8 mouse cellular contexts compared by ENCODE assay signal in the genomic region with DNA sequence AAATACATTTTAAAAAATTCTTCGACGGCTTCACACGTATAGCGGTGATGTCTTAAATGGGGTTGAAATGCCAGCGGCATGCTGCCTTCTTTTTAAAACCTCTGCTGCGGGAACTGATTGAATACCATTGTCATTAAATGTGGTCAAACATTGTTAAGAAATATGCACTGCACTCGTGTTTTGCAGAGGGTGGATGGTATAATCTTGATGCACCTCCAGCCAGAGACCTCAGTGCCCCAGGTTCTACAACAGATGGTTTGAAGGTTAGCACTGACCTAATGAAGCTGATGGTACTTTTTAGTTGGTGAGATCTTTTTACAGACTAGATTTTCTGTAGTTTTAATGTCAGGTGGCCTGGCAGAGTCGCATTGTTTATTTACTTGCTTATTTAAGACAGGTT. TPM values are rescaled to one million over a fixed set of nuclear protein-coding genes. Genes with fewer than 3 reads are reported as not detected.
DNase-seq lines count a peak whose midpoint lies in the region; ATAC-seq and TF ChIP-seq lines count a peak whose summit lies in the region.

No protein-coding gene starts in this region.

- H3K9ac ChIP-seq in lung, embryonic 14.5 days: peak overlapping the region; percentile 98
- peak overlapping the region; percentile 99 for H3K9ac ChIP-seq in neural tube, embryonic 14.5 days (replicated peaks; ENCODE audit: low read depth, low read length)

- peaks cover 18% of the 10 kb centered on the region for H3K4me1 ChIP-seq in lung, embryonic 14.5 days (ENCODE audit: insufficient read depth)
- peaks cover 12% of the 10 kb centered on the region for H3K4me1 ChIP-seq in embryonic fibroblast, embryonic 13.5 days (ENCODE audit: control insufficient read depth, insufficient read depth, low read length)
- peaks cover 41% of the 10 kb centered on the region for H3K4me1 ChIP-seq in limb, embryonic 10.5 days
- H3K4me1 ChIP-seq in neural tube, embryonic 14.5 days (ENCODE audit: control insufficient read depth, insufficient read depth, low read length): peaks cover 29% of the 10 kb centered on the region

- TF ChIP-seq POLR2A in embryonic fibroblast, embryonic 13.5 days (IDR thresholded peaks at IDR 0.05; ENCODE audit: low read depth, low read length): no peak

- ATAC-seq in lung, embryonic 14.5 days (ENCODE audit: insufficient read depth): no peak
- ATAC-seq in neural tube, embryonic 14.5 days (ENCODE audit: low read depth): no peak

- under 1% methylated on average over 8 of the region's 8 CpGs for WGBS in lung, embryonic 14.5 days
- under 1% methylated on average over 8 of the region's 8 CpGs for WGBS in limb, embryonic 10.5 days
- under 1% methylated on average over 8 of the region's 8 CpGs for WGBS in neural tube, embryonic 14.5 days

- peaks cover 8% of the 10 kb centered on the region; the same call in 1 of the 2 replicates for H3K36me3 ChIP-seq in lung, embryonic 14.5 days (ENCODE audit: insufficient read depth)
- 0 out of 2 replicates have a peak, but pooled peaks cover 8% of the 10 kb centered on the region for H3K36me3 ChIP-seq in limb, embryonic 10.5 days
- H3K36me3 ChIP-seq in neural tube, embryonic 14.5 days (ENCODE audit: control insufficient read depth, insufficient read depth, low read length): no peaks in the 10 kb centered on the region

- no peak for DNase-seq in lung, embryonic 14.5 days
- no peak for DNase-seq in lung, postnatal 14 days
- DNase-seq in limb, embryonic 10.5 days (ENCODE audit: low spot score): no peak
- DNase-seq in layer of hippocampus, adult 9-10 months (ENCODE audit: low spot score): no peak
- no peak for DNase-seq in cerebellum, adult 9-10 months
- DNase-seq in cerebellum, postnatal 36 days: no peak

- no peaks in the 10 kb centered on the region for H3K27me3 ChIP-seq in lung, embryonic 14.5 days (ENCODE audit: insufficient read depth, low read length)
- no peaks in the 10 kb centered on the region for H3K27me3 ChIP-seq in limb, embryonic 10.5 days (ENCODE audit: low read depth, poor library complexity, severe bottlenecking)
- no peaks in the 10 kb centered on the region; the same call in 1 of the 2 replicates for H3K27me3 ChIP-seq in neural tube, embryonic 14.5 days (ENCODE audit: control insufficient read depth, insufficient read depth, low read length)

- peak overlapping the region; percentile 94 for H3K4me2 ChIP-seq in lung, embryonic 14.5 days
- H3K4me2 ChIP-seq in neural tube, embryonic 14.5 days (ENCODE audit: low read depth, low read length): peak overlapping the region; percentile 97

- TF ChIP-seq CTCF in lung, embryonic 14.5 days (IDR thresholded peaks at IDR 0.05; ENCODE audit: low read depth): no peak
- TF ChIP-seq CTCF in embryonic fibroblast, embryonic 13.5 days (IDR thresholded peaks at IDR 0.05; ENCODE audit: borderline replicate concordance, insufficient read depth, low read length): no peak

- no peaks in the 10 kb centered on the region for H3K9me3 ChIP-seq in lung, embryonic 14.5 days (ENCODE audit: low read depth, low read length)
- H3K9me3 ChIP-seq in limb, embryonic 10.5 days (replicated peaks): no peaks in the 10 kb centered on the region
- H3K9me3 ChIP-seq in neural tube, embryonic 14.5 days (ENCODE audit: control insufficient read depth, low read length): no peaks in the 10 kb centered on the region

- peak overlapping the region; percentile 95 for H3K4me3 ChIP-seq in lung, embryonic 14.5 days (ENCODE audit: low read depth, low read length)
- peak overlapping the region; percentile 90 for H3K4me3 ChIP-seq in embryonic fibroblast, embryonic 13.5 days (ENCODE audit: insufficient read depth, low read length)
- H3K4me3 ChIP-seq in limb, embryonic 10.5 days: peak overlapping the region; percentile 99
- H3K4me3 ChIP-seq in neural tube, embryonic 14.5 days (ENCODE audit: low read depth, low read length): peak overlapping the region; percentile 99

- H3K27ac ChIP-seq in lung, embryonic 14.5 days (ENCODE audit: low read depth): no peak overlapping the region
- peak overlapping the region; percentile 63; the same call in 1 of the 2 replicates for H3K27ac ChIP-seq in embryonic fibroblast, embryonic 13.5 days (ENCODE audit: insufficient read depth, low read length)
- peak overlapping the region; percentile 99; the same call in 1 of the 2 replicates for H3K27ac ChIP-seq in limb, embryonic 10.5 days
- no peak overlapping the region for H3K27ac ChIP-seq in neural tube, embryonic 14.5 days (ENCODE audit: low read depth, low read length)

RNA-seq across cellular contexts. Expression of gene Msl2, which starts 1.8 kb away (rescaled TPM):
- 7.4 and 8.4 TPM in 2 replicates for polyA plus RNA-seq in lung, embryonic 14.5 days (2014; fragmentation: Nextera tagmentation; extraction: Ambion mirVana)
- polyA plus RNA-seq in embryonic fibroblast, embryonic 13.5 days (2011; ENCODE audit: insufficient read length, low read depth, missing spikeins): 21.2 and 25.6 TPM in 2 replicates
- polyA plus RNA-seq in limb, embryonic 10.5 days (2016; fragmentation: Nextera tagmentation; extraction: Ambion mirVana): 5.1 and 5.8 TPM in 2 replicates
- polyA plus RNA-seq in neural tube, embryonic 14.5 days (2014; fragmentation: Nextera tagmentation; extraction: Ambion mirVana): 7.4 and 7.8 TPM in 2 replicates

RNA-seq across cellular contexts. Expression of gene Pccb, which starts 41.0 kb away (rescaled TPM):
- 22.3 and 22.4 TPM in 2 replicates for polyA plus RNA-seq in lung, embryonic 14.5 days (2014; fragmentation: Nextera tagmentation; extraction: Ambion mirVana)
- polyA plus RNA-seq in embryonic fibroblast, embryonic 13.5 days (2011; ENCODE audit: insufficient read length, low read depth, missing spikeins): 18.3 and 27.3 TPM in 2 replicates
- polyA plus RNA-seq in limb, embryonic 10.5 days (2016; fragmentation: Nextera tagmentation; extraction: Ambion mirVana): 11.6 and 15.6 TPM in 2 replicates
- 25.4 and 26.4 TPM in 2 replicates for polyA plus RNA-seq in neural tube, embryonic 14.5 days (2014; fragmentation: Nextera tagmentation; extraction: Ambion mirVana)

Comparison
In these comparisons a context has a peak if more than half of its experiments do, and no peak if none do; other contexts are left out.
1. H3K27ac ChIP-seq: peak in embryonic fibroblast, embryonic 13.5 days (single experiment) and limb, embryonic 10.5 days (single experiment); none in lung, embryonic 14.5 days (single experiment) and neural tube, embryonic 14.5 days (single experiment).
2. Peak in every context shown above with its lines, with median percentiles within 50 percentile points of each other: H3K4me3 ChIP-seq.